Mouse (Mus musculus) left cerebral cortex, adult 8-10 months (tissue): ENCODE measurements around the gene Nt5m. TPM values are rescaled to one million over a fixed set of nuclear protein-coding genes. Genes with fewer than 3 reads are reported as not detected.
"Not testable (repeated sequence)": the region's sequence is repeated elsewhere in the genome, so short reads cannot be mapped to it uniquely, and the experiment has no call there.

ENCODE experiments used
- DNase-seq, 2 experiments: peaks; one replicate each; pipeline ENCODE4 v3.0.0; 2022; ENCODE audit warnings: low spot score in 2 of 2
- total RNA-seq, 4 experiments: library from RNA; stranded (reverse); gene quantifications; 2 replicates each; pipeline ENCODE4 v1.2.4; 2022

Gene Nt5m
- 10 to 100 TPM; 41.1 to 48.3 (median 48.2) TPM for total RNA-seq

DNA sequence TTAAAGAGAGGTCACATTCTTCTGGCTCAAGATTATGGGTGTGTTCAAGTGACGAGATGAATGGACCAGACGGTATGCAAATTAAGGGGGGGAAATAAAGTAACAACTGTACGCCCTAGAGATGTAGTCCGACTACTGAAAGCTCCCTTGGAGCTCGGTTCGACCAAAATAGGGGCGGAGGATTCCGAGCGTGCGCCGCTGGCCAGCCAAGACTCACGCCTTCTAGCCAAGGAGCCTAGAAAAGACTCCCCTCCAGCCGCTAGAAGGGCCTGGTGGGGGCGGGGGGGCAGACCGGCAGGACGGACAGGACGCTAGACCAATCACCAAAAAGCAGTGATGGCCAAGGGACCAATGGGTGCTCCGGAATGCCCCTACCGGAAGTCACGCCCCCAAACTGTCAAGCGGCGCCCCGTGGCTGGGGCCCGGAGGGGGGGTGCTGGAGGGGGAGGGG, at the start of gene Nt5m:
Gene Nt5m (plus strand): TSS at position 440 of the 451 bp plus-strand sequence.
- peak; percentile 79 to 87 for DNase-seq

DNA sequence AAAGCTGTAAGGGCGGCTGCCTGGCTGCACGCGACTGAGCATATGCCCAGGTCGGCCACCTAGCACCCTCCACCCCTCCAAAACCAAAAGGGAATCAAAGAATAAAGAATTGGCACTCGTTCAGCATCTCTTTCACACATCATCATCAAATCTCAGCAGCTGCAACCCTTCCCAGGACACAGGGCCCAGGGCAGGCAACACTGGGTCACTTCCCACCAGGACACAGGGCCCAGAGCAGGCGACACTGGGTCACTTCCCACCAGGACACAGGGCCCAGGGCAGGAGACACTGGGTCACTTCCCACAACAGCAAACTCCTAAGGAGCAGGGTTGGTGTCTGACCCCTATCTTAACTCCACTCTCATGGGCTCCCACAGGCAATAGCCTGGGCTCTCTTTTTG, 45.9 kb upstream of the Nt5m start:
- no peak for DNase-seq

GRCm38 (mm10) chr11:59800412-59800811, 38.8 kb upstream of the Nt5m start:
- no peak for DNase-seq

DNA sequence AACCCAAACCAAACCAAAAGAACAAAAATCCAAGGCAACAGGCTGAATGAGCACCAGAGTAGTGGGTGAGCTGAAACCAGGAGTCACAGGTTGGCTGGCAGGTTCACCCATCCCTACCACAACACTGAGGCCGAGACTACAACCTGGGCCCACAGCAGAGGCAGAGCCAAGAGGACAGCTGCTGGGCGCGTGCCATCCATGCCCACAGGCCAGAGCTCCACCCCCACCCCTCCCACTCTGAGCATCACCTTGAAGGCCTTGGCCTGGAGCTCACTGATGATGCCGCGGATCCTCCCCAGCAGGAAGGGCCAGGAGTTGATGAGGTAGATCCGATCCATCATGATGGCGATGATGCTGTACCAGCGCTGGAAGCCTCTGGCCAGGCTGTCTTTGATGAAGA, 37.4 kb upstream of the Nt5m start:
- no peak for DNase-seq

DNA sequence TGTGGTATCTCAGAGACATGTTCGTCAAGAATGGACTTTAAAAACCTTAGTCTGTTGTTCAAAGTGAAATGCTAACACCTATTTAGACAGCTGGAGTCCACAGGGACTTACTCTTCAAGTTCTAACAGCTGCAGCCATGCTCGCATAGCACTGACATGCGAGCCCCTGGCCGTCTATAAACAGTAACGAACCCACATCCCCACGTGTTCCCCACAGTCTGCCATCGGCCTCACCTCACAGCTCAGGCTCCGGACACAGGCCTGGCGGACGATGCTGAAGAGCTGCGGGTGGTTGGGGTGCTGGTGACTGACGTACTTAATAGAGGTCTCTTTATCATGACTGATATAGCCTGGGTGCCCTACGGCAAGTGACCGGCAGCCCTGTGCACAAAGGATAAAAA, 35.7 kb upstream of the Nt5m start:
- DNase-seq, result no peak

DNA sequence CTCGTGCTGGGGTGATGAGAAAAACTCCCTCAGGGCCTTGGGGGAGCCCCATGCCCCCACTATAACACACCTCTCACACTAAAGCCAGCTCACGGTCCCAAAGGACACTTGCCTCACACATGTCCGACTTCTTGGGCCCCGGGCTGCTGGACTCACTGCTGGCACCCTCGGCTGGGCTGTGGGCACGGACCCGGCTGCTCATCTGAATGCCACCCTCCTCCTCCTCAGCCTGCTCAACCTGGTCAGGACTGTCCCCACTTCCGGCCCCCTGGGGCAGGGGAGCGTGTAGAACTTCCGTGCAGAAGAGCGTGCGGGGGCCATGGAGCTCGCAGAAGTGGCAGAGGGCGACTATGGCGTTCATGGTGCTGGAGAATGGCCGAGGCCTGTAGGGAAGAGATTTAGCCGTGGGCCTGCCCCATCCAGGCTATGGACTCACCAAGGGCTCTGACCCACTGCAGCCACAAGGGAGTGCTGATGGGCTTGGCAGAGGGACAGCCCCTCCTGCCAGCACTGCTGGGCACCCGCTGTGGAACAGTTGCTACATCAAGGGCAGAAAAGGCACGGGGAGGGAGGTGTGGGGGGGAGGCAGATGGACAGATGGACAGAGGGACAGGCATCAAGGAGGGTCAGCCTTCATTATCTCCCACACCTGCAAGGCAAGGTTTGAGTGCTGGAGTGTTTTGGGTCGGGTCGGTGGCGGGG, 34.7 kb upstream of the Nt5m start:
- no peak for DNase-seq

DNA sequence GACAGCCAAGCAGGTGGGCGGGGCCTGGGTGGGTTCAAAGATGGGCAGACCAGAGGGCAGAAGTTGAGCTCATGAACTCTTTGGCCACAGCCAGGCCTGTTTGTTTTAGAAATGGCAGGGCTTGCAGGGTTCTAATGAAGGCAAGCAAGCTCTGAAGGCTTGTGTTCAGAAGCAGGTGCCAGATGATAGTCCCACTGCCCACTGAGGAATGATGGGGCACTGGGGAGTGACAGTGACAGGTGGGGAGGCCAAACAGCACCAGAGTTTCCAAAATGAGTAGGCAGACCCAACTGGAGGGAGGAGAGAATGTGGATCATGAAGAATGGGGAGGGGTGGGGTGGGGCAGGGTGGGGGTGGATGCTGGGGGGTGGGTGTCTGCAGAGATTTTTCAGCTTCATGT, 34.0 kb upstream of the Nt5m start:
- no peak for DNase-seq

DNA sequence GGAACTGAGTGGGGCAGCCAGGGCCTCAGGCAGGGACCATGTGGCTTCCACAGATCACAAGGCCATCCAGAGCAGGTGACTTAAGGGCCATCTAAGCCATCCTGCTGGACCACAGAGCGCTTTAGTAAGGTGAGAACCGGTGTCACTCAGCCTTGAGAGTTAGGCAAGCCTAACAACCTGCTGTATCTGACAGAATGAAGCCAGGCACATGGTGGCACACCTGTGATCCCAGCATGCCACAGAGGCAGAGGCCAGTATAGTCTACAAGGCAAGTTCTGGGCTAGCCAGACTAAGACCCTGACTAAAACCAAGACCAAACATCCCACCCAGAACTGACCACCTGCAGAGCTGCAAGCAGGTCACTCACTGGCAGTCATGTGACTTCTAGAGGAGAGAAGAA, 33.6 kb upstream of the Nt5m start:
- DNase-seq, result no peak

GRCm38 (mm10) chr11:59808170-59808960, 30.9 kb upstream of the Nt5m start:
- DNase-seq, result no peak

GRCm38 (mm10) chr11:59809071-59809669, 30.1 kb upstream of the Nt5m start:
- DNase-seq, result no peak

DNA sequence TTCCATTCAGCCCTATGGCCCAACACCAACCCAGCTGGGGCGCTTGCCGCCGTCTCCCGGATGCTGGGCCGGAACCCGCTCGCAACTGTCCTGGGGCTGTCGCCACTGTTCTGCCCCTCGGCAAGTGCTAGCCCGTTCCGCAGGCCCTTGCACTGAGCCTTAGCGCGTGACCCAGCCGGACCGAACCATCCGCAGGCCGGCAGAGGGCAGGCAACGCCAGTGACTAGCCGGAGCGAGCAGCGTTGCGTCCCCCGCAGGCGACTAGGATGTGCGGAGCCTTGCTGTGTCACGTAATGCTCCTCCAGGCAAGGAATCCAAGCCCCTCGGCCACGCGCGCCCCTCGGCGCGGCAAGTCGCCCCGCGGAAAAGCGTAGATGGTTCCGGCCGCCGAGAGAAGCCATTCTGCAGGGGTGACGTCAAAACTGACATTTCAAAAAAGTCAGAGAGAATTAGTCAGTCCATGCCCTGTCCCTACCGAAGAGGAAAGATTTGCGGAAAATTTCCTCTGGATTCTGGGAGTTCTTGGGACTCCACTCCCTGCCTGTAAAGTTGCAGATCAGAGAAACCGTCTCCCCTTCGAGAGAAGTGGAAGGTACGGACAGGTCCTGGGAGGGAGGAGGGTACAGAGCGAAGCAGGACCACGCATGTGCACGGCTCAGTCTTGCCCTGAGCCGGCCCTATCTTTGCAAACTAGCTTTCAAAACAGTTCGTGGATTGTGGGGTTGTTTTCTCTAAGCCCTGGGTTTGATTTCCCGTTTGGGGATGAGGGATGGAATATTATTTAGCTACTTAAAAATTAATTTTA, 29.4 kb upstream of the Nt5m start, which contains the start of gene Flcn:
Gene Flcn (minus strand): TSS at position 347 of the 805 bp plus-strand sequence.
- DNase-seq, result peak; percentile 77 to 83

- no peak for DNase-seq
These were observed 28.6 kb upstream of the Nt5m start for GRCm38 (mm10) chr11:59810480-59811158.

- no peak for DNase-seq
These were observed 28.0 kb upstream of the Nt5m start for GRCm38 (mm10) chr11:59811211-59811610.

DNA sequence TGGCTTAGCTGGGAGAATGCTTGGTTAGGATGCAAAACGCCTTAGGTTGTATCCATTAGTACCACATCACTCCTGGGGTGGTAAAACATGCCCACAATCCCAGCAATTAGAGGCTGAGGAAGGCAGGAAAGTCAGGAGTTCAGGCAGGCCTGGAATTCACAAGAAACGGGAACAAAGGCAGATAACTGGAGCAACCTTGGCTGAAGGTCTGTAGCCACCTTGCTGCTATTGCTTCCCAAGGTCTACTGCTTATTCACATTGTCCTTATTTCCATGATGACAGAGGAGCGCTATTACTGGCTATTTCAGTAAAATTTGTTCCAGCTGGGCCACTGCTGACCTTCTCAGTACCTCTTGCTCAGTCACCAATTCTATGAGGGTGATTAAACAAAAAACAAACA, 26.0 kb upstream of the Nt5m start:
- DNase-seq, result no peak

- no peak for DNase-seq
These were observed 24.9 kb upstream of the Nt5m start for GRCm38 (mm10) chr11:59814311-59814710.

DNA sequence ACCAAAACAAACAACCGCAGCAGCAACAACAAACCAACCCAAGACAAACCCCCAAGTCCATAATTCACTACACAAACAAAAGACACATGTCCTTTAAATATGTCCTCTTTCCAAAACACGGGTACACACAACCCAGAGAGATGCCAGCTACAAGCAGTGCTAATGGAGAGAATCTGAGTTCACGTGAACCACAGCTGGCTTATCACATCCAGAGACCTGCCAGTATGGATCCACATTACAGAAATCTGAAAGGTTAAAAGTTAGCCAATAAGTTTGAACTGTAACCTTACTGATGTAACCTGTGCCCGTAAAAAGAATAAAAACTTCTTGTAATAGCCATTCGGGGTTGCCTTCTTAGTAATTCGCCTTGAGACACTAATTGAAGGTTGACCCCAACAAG, 24.3 kb upstream of the Nt5m start:
- DNase-seq, result no peak

GRCm38 (mm10) chr11:59815482-59816065, 23.7 kb upstream of the Nt5m start:
- DNase-seq, result no peak

- no peak for DNase-seq
These were observed 21.3 kb upstream of the Nt5m start for GRCm38 (mm10) chr11:59817916-59818315.

GRCm38 (mm10) chr11:59821625-59822024, 17.6 kb upstream of the Nt5m start:
- no peak for DNase-seq

DNA sequence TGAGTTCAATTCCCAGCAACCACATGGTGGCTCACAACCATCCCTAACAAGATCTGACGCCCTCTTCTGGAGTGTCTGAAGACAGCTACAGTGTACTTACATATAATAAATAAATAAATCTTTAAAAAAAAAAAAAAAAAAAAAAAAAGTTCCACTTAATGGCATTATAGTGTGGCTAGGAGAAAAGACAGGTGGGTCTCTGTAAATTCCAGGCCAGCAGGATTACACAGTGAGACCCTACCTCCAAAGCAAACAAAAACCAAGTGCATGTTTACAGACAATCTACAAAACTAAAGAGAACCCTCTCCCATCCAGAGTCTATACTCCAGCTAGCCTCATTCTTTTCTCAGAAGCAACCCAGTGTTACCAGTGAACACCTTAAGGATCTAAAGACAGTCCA, 1.5 kb upstream of the Nt5m start:
- DNase-seq, result not testable (repeated sequence)
